Mouse (Mus musculus): Measurements from ENCODE around the gene Ankrd39.

Gene Ankrd39

GRCm38 (mm10) chr1:36572140-36572700 lies 25.0 kb upstream of the Ankrd39 start:
- no peak for DNase-seq

GRCm38 (mm10) chr1:36571627-36572026 lies 24.4 kb upstream of the Ankrd39 start:
- no peak for DNase-seq

GRCm38 (mm10) chr1:36570320-36570719 lies 23.1 kb upstream of the Ankrd39 start:
- DNase-seq = no peak

GRCm38 (mm10) chr1:36569694-36570276 lies 22.5 kb upstream of the Ankrd39 start:
- no peak for DNase-seq

GRCm38 (mm10) chr1:36568776-36569175 lies 21.5 kb upstream of the Ankrd39 start:
- no peak for DNase-seq

DNA sequence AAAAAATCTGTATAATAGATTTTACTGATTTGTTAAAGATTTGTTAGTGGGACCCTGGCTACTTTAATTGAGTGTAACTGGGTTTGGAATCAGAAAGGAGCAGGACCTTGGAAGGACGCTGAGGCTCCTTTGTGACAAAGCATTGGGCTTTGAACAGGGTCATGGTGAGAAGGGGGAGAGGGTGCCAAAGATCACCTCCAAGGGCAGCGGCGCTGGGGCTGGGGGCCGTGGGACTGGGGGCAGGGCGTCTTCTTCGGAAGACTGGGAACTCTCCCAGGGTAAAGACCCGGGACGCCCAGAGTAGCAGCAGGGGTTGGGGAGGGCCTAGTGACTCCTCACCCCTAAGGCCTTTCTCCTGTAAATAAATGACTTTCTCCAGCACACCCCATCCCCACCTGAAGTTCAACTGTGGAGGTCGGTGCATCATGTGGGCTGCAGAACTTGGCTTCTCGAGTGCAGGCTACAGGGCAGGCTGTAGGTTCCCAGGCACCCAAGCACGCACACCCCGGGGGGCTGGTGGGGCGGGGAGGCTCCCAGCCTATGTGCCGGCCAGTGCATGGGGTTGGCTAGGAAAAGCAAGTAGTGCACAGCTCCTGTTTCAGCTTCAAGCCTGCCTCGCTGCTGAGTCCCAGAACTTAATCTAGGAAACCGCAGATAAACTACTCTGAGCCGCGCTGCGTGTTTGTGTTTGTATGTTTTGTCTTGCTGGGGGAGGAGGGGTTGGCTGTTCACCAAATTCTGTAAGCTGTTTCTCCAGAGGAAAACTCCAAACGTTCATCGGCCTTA lies 20.8 kb upstream of the Ankrd39 start:
- no peak for DNase-seq

- DNase-seq = no peak
Observed at GRCm38 (mm10) chr1:36566425-36566824, 19.2 kb upstream of the Ankrd39 start.

DNA sequence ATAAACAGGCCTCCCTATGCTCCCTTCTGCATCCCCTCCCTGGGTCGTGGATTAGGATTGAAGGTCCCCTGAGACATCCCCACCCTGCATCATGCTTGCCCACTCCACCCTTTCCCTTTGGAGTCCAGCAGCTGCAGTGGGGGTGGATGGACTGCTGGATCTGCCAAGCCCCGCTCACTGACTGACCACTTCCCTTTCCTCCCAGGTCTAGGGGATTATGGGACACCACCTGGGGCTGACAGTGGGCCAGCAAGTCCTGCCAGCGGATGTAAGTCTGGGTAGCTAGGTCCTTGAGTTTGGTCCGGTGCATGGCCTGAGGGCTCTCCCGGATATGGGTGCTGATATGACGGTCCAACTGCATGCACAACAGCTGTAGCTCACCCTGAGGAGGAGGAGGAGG lies 16.9 kb upstream of the Ankrd39 start:
- DNase-seq = no peak

DNA sequence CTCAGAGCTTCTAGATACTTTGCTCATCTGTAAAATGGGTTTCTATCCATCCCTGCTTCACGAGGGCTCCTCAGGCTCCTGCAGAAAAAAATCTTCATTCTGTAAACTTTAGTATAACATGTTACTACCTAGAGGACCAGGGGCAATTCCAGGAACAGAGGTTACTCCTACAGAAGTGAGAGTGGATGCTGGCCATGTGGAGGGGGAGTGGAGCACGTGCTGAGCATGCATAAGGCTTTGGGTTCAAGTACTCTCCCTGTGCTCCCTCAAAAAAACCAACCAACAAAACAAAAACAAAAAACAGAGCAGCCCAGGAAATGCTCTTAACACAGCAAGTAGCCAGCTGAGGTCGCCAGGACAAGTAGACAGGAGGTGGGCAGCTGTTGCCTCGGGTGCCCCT lies 16.4 kb upstream of the Ankrd39 start:
- no peak for DNase-seq

DNA sequence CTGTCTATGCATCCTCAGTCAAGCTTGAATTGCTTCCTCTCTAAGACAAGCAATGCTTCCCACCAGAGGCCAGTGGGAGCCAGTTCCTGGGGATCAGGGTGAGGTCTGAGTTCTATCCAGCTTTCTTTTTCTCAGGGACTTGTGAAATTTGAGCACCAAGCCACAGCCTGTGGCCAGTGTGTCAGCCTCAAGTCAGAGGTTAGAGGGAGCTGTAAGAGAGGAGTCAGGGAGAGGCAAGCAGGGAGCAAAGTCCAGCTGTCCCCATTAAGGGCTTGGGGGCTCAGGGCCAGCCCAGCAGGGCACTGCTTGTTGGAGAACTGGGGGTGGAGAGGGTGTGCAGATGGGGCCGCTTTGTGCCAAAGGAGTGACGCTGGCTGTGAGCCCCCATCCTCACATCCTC lies 16.0 kb upstream of the Ankrd39 start:
- no peak for DNase-seq

DNA sequence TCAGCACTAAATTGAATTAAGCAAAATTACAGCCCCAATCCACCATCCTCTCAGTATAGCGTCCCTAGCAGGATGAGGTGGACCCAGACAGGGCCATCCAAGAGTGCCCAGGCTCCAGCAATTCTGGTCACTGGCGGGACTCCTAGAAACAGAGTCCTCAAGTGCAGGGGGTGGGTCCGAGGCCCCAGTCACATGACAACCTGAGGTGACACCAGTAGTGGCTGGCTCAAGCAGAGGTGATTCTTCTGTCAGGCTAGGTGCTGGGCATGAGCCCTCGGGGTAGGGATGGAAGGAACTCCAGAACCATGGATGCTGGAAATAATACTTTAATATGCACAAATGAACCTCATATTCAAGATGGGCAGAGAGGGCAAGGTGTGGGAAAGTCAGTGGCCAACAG lies 15.1 kb upstream of the Ankrd39 start:
- no peak for DNase-seq

DNA sequence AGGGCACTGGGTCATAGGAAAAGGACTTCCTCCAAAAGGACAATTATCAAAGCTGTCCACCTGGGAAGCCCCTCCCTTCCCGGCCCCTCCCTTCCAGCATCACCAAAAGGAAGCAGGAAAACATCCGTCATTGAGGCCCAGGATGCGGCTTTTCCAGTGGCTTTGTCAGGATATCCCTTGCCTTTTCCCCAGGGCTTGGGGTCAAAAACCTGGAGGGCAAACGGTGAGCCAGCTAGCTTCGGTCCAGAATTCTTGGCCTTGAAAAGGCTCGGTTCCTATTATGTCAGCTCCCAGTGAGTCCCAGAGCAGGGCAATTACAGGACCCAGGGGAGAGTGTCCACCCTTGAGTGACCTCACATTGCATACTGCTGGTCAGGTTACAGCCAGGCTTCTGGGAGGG lies 13.7 kb upstream of the Ankrd39 start:
- no peak for DNase-seq

DNA sequence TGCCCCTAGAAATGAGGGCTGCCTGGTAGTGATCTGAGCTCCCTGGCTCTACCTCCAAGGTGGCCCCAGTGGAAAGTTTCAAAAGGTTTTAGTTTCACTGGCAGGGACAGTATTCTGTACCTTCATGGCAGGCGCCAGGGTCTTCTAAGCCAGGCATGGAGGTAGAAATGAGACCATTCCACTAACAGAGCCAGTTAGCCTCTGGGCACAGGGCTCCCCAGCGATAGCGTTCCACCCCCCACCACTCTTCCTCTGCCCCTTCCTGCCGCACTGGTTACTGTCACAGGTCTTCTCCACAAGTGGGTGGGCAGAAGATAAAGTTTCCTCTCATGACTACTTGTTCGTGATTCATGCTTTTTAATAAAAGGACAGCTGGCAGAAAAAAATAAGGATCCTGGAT lies 12.6 kb upstream of the Ankrd39 start:
- DNase-seq = no peak

GRCm38 (mm10) chr1:36559256-36559655 lies 12.0 kb upstream of the Ankrd39 start:
- no peak for DNase-seq

- peak; percentile 33 to 51 for DNase-seq
Observed at GRCm38 (mm10) chr1:36558031-36558993, 11.1 kb upstream of the Ankrd39 start, which contains the start of gene Sema4c. Sema4c (minus strand) TSS chr1:36558349.

- peak; percentile 34 to 48 for DNase-seq
Observed at GRCm38 (mm10) chr1:36557457-36558011, 10.3 kb upstream of the Ankrd39 start.

GRCm38 (mm10) chr1:36556553-36557456 lies 9.6 kb upstream of the Ankrd39 start:
- DNase-seq = peak; percentile 54 to 77

- DNase-seq = no peak
Observed at GRCm38 (mm10) chr1:36555798-36556395, 8.7 kb upstream of the Ankrd39 start.

DNA sequence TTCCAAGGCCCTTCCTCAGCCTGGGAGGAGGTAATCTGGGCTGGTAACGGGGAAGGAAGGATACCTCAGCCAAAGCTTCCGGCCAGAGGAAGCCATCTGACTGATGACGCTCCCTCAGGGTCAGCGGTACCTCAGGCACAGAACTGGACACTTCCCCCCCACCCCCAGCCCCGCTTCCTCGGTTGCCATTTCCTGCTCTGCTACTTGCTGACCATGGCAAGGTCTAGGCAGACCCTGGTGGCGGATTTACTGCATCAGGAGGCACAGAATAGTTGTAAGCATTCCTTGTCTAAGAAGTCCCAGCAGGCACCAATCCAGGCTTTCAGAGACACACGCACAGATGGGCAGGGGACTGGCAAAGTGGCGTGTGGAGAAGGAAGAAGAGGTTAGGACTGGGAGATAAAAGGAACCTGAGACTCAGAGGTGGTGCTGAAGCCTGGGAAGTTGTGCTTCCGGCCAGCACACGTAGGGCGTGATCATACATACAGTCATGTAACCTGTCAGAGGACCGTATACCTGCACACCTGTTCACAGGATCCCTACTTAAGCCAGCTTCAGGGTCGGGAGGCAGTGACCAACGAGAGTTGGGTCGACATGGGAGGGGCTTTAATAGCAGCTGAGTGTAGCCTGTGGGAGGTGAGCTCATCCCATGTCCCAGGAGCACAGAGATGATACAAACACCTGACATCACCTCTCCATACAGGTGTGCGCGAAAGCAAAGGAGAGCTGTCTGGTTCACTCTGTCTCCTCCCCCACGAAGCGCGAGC lies 7.6 kb upstream of the Ankrd39 start:
- no peak for DNase-seq

DNA sequence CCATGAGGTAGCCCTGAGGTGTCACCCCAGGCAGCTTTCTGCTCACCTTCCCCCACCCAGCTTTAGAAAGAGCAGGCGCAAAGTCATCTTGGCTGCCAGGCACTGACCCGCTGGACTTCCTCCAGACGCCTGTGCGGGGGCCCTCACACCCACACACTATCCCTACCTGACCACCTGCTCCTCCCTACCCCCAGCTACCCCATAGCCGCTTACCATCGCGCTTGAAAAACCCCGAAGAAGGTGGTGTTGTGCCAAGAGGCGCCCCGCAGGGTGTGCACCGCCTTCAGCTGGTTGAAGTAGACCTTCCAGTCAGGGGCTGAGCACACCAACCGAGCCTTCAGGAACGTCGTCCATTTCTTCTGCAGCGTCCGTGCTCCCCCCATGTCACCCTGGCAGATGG lies 5.3 kb upstream of the Ankrd39 start:
- DNase-seq = no peak

Data from spleen, adult 18-20 months (tissue).